Mouse (Mus musculus): Measurements from ENCODE around the gene Clip3. TPM values are rescaled to one million over a fixed set of nuclear protein-coding genes. Genes with fewer than 3 reads are reported as not detected.

The Clip3 gene
- polyA plus RNA-seq (2012; rRNA removed) = 205 and 218 TPM in 2 replicates

GRCm38 (mm10) chr7:30291215-30292131, at the start of gene Clip3:
TSS of gene Clip3 (plus strand) at chr7:30291728.

GRCm38 (mm10) chr7:30279951-30280669, 11.4 kb upstream of the Clip3 start, which contains the start of the genes Thap8 and Wdr62:
TSS of gene Thap8 (plus strand) at chr7:30280094.
TSS of gene Wdr62 (minus strand) at chr7:30280419.

GRCm38 (mm10) chr7:30308076-30309005, 16.8 kb downstream of the Clip3 start, which contains the start of gene Alkbh6:
TSS of gene Alkbh6 (plus strand) at chr7:30308717.

GRCm38 (mm10) chr7:30314721-30315155, 23.2 kb downstream of the Clip3 start, which contains the start of gene Syne4:
TSS of gene Syne4 (plus strand) at chr7:30314807.

GRCm38 (mm10) chr7:30321539-30322284, 30.2 kb downstream of the Clip3 start, which contains the start of gene E130208F15Rik:
TSS of gene E130208F15Rik (plus strand) at chr7:30321740.

GRCm38 (mm10) chr7:30323795-30324194, 32.3 kb downstream of the Clip3 start, which contains the start of gene Sdhaf1:
TSS of gene Sdhaf1 (minus strand) at chr7:30323895.

Other genes with a start within 250 kb of the Clip3 start
- 11.1 and 12.6 TPM in 2 replicates for gene Zfp14, start 240.3 kb upstream of the Clip3 start, polyA plus RNA-seq (2012; rRNA removed)
- gene Zfp82, start 218.8 kb upstream of the Clip3 start, polyA plus RNA-seq (2012; rRNA removed) = 4.7 and 5.0 TPM in 2 replicates
- gene Gm26920, start 201.3 kb upstream of the Clip3 start, polyA plus RNA-seq (2012; rRNA removed) = 0.91 and 1.6 TPM in 2 replicates
- gene Zfp566, start 201.2 kb upstream of the Clip3 start, polyA plus RNA-seq (2012; rRNA removed) = 11.5 and 12.7 TPM in 2 replicates
- 54.6 and 58.2 TPM in 2 replicates for gene Zfp260, start 197.0 kb upstream of the Clip3 start, polyA plus RNA-seq (2012; rRNA removed)
- gene Zfp382, start 169.8 kb upstream of the Clip3 start, polyA plus RNA-seq (2012; rRNA removed) = 7.0 and 9.3 TPM in 2 replicates
- 89.7 and 96.2 TPM in 2 replicates for gene Zfp146, start 122.0 kb upstream of the Clip3 start, polyA plus RNA-seq (2012; rRNA removed)
- 1.9 and 4.1 TPM in 2 replicates for gene Cox7a1, start 107.6 kb upstream of the Clip3 start, polyA plus RNA-seq (2012; rRNA removed)
- 273 and 310 TPM in 2 replicates for gene Capns1, start 92.9 kb upstream of the Clip3 start, polyA plus RNA-seq (2012; rRNA removed)
- 269 and 294 TPM in 2 replicates for gene Polr2i, start 59.8 kb upstream of the Clip3 start, polyA plus RNA-seq (2012; rRNA removed)
- 193 and 204 TPM in 2 replicates for gene Tbcb, start 59.5 kb upstream of the Clip3 start, polyA plus RNA-seq (2012; rRNA removed)
- 0.12 and 0.14 TPM in 2 replicates for gene Ovol3, start 56.0 kb upstream of the Clip3 start, polyA plus RNA-seq (2012; rRNA removed)
- gene Thap8, start 11.6 kb upstream of the Clip3 start, polyA plus RNA-seq (2012; rRNA removed) = 0.13 and 0.17 TPM in 2 replicates
- 18.4 and 23.7 TPM in 2 replicates for gene Wdr62, start 11.3 kb upstream of the Clip3 start, polyA plus RNA-seq (2012; rRNA removed)
- gene Alkbh6, start 17.0 kb downstream of the Clip3 start, polyA plus RNA-seq (2012; rRNA removed) = 139 and 146 TPM in 2 replicates
- gene Syne4, start 23.1 kb downstream of the Clip3 start, polyA plus RNA-seq (2012; rRNA removed) = 31.1 and 59.8 TPM in 2 replicates
- gene E130208F15Rik, start 30.0 kb downstream of the Clip3 start, polyA plus RNA-seq (2012; rRNA removed) = 0.53 and 0.69 TPM in 2 replicates
- gene Sdhaf1, start 32.2 kb downstream of the Clip3 start, polyA plus RNA-seq (2012; rRNA removed) = 21.2 and 23.7 TPM in 2 replicates
- 21.5 and 22.5 TPM in 2 replicates for gene Lrfn3, start 71.0 kb downstream of the Clip3 start, polyA plus RNA-seq (2012; rRNA removed)
- 28.6 and 28.9 TPM in 2 replicates for gene Tyrobp, start 122.0 kb downstream of the Clip3 start, polyA plus RNA-seq (2012; rRNA removed)
- gene Hcst, start 128.1 kb downstream of the Clip3 start, polyA plus RNA-seq (2012; rRNA removed) = 0.79 and 0.81 TPM in 2 replicates
- 2.7 TPM in 2 replicates for gene Nfkbid, start 130.0 kb downstream of the Clip3 start, polyA plus RNA-seq (2012; rRNA removed)
- gene Aplp1, start 153.8 kb downstream of the Clip3 start, polyA plus RNA-seq (2012; rRNA removed) = 419 and 440 TPM in 2 replicates
- gene Kirrel2, start 166.0 kb downstream of the Clip3 start, polyA plus RNA-seq (2012; rRNA removed) = 1.2 and 1.9 TPM in 2 replicates
- 1.2 and 2.2 TPM in 2 replicates for gene Nphs1, start 166.6 kb downstream of the Clip3 start, polyA plus RNA-seq (2012; rRNA removed)
- gene Prodh2, start 201.9 kb downstream of the Clip3 start, polyA plus RNA-seq (2012; rRNA removed) = not detected in 2 replicates
- gene Arhgap33, start 243.3 kb downstream of the Clip3 start, polyA plus RNA-seq (2012; rRNA removed) = 224 and 228 TPM in 2 replicates